Mouse (Mus musculus) intestine, embryonic 16.5 days (tissue): ENCODE measurements around the gene Lhx2. TPM values are rescaled to one million over a fixed set of nuclear protein-coding genes. Genes with fewer than 3 reads are reported as not detected.

Experiments used
- ATAC-seq: fragments of 200-750 bp; cut with Nextera tagmentation; 2 replicates; pipeline ENCODE4 v1.8.0; 2017; ENCODE audit warnings: moderate TSS enrichment, moderate library complexity
- H3K27ac ChIP-seq: fragments of 300-500 bp; sonication (generic); 2 replicates; pipeline ENCODE4 v1.5.1; 2014; ENCODE audit warnings: mild to moderate bottlenecking, low read length
- H3K27me3 ChIP-seq: fragments of 300-500 bp; sonication (generic); replicated peaks from 2 replicates; pipeline ENCODE4 v1.6.1; 2014; ENCODE audit warnings: low read length, control low read depth, mixed read lengths; ENCODE audit not compliant: control insufficient read depth, insufficient read depth
- H3K36me3 ChIP-seq: fragments of 300-500 bp; sonication (generic); 2 replicates; pipeline ENCODE4 v1.6.1; 2014; ENCODE audit warnings: low read length, control low read depth; ENCODE audit not compliant: control insufficient read depth, insufficient read depth
- H3K4me1 ChIP-seq: fragments of 300-500 bp; sonication (generic); 2 replicates; pipeline ENCODE4 v1.6.1; 2014; ENCODE audit warnings: low read length, control low read depth, mixed read lengths; ENCODE audit not compliant: control insufficient read depth, insufficient read depth
- H3K4me2 ChIP-seq: fragments of 300-500 bp; sonication (generic); 2 replicates; pipeline ENCODE4 v1.6.1; 2014; ENCODE audit warnings: low read depth, low read length, control low read depth
- H3K4me3 ChIP-seq: fragments of 300-500 bp; sonication (generic); 2 replicates; pipeline ENCODE4 v1.5.1; 2014; ENCODE audit warnings: mild to moderate bottlenecking, low read length
- H3K9ac ChIP-seq: fragments of 300-500 bp; sonication (generic); 2 replicates; pipeline ENCODE4 v1.6.1; 2014; ENCODE audit warnings: low read depth, low read length
- H3K9me3 ChIP-seq: fragments of 300-500 bp; sonication (generic); 2 replicates; pipeline ENCODE4 v1.6.1; 2016; ENCODE audit warnings: low read length, control low read depth; ENCODE audit not compliant: control insufficient read depth
- WGBS: fragments of 180-500 bp; shearing (Covaris S2); extraction: QIAGEN DNeasy Blood & Tissue Kit; methylation state at CpG from one replicate; pipeline ENCODE4 v1.1.7; 2014; 5-methylcytosine and 5-hydroxymethylcytosine counted together
- polyA plus RNA-seq: library from polyadenylated mRNA; unstranded; fragments of >200 nt; fragmentation: Nextera tagmentation; extraction: Ambion mirVana; gene quantifications from 2 replicates; pipeline ENCODE4 v1.2.1, GENCODE M21; 2015

The Lhx2 gene
- polyA plus RNA-seq, 1 experiment from 2014 or later: 0.05 TPM

DNA sequence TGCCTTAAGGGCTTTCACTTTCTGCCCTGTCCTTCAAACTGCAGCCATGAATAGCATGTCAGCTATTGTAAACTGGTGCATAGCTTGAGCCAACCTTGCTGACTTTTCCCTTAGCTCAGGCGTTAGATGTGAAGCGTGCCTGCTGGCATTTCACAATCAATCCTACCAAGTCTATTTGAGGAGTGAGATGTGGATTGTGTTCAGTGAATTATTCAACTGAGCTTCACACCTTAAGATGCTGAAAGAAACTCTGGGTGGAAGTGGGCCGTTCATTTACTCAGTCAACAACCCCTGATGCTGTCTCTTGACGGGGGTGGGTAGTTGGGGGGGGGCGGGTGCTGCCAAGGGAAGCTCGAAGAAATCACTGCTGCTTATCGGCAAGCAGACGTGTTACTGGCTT lies 15.7 kb upstream of the Lhx2 start:
- Histone ChIP-seq H3K4me2 (no peak overlapping the region), H3K4me3 (no peak overlapping the region), H3K27me3 (peaks cover 5% of the 10 kb centered on the region), H3K9me3 (no peaks in the 10 kb centered on the region), H3K27ac (no peak overlapping the region), H3K9ac (no peak overlapping the region), H3K4me1 (no peaks in the 10 kb centered on the region), H3K36me3 (no peaks in the 10 kb centered on the region)
- 37% methylated on average over 8 of the region's 8 CpGs for WGBS
- no peak for ATAC-seq

DNA sequence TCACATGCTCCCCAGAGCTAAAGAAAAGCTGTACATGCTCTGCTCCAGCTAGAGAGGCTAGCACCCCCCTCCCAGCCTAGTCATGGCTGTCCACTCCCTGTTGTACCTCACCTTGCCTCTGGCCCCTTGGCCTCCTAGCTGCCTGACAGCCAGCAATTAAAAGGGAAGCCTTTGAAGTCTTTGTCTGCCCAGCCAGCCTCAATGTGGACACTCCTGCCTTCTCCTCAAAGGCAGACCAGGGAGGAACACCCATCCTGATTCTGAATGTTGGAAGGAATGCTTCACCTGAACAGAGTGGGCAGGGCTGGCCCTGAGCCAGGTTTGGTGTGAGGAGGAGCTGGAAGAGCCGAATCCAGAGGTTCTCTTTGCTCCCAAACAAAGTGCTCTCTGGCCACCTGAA lies 12.4 kb upstream of the Lhx2 start:
- no peaks in the 10 kb centered on the region for H3K36me3 ChIP-seq
- 44% methylated on average over 1 of the region's 1 CpGs for WGBS
- no peaks in the 10 kb centered on the region for H3K4me1 ChIP-seq
- no peak overlapping the region for H3K4me3 ChIP-seq
- H3K9me3 ChIP-seq: no peaks in the 10 kb centered on the region
- no peak overlapping the region for H3K9ac ChIP-seq
- no peak for ATAC-seq
- no peak overlapping the region for H3K27ac ChIP-seq
- H3K4me2 ChIP-seq: no peak overlapping the region
- peaks cover 5% of the 10 kb centered on the region for H3K27me3 ChIP-seq

DNA sequence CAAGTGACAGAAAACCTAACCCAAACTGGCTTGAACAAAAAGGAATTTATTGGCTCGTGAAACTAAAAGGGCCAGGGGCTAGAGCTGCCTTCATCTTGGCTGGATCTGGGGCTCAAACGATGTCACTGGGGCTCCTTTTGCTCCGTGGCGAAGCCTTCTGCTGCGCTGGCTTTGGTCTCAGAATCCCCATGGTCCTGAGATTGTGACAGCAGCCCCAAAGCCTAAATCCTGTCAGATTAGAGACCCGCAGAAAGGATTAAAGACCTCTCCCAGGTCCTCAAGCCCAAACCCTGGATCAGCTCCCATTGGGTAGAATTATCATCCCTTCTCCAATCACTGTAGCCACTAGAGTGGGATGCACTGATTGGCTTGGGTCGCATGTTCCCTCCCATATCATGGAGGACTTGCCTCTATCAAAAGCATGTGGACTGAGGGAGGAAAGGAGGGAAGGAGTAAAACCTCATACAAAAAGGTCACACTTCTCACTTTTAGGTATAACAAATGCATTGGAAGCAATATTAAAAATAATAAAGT lies 5.4 kb upstream of the Lhx2 start:
- H3K27me3 ChIP-seq: peaks cover 44% of the 10 kb centered on the region
- no peak overlapping the region for H3K4me3 ChIP-seq
- no peak overlapping the region for H3K27ac ChIP-seq
- ATAC-seq: no peak
- 38% methylated on average over 7 of the region's 7 CpGs for WGBS
- H3K4me1 ChIP-seq: no peaks in the 10 kb centered on the region
- no peaks in the 10 kb centered on the region for H3K9me3 ChIP-seq
- H3K4me2 ChIP-seq: no peak overlapping the region
- H3K36me3 ChIP-seq: no peaks in the 10 kb centered on the region
- H3K9ac ChIP-seq: no peak overlapping the region

DNA sequence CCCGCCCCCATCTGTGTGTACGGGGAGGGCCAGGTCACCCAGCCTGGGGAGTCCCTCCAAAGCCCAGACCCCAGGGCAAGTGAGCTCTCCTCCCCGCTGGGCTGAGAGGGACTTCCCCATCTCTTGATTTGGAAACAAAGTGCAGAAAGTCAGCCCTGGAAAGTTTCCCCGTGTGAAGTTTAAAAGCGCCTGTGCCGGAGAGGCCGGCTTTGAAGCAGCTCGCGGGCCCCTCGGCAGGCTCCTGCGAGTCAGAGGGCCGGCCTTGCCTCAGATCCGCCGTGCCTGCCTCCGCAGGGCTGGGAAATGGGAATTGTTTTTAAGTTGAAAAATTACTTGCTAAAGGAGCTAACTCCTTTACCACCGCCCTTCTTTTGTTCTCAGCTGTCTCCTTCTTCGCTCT lies 2.5 kb upstream of the Lhx2 start:
- H3K4me3 ChIP-seq: no peak overlapping the region
- 1% methylated on average over 17 of the region's 17 CpGs for WGBS
- no peak for ATAC-seq

DNA sequence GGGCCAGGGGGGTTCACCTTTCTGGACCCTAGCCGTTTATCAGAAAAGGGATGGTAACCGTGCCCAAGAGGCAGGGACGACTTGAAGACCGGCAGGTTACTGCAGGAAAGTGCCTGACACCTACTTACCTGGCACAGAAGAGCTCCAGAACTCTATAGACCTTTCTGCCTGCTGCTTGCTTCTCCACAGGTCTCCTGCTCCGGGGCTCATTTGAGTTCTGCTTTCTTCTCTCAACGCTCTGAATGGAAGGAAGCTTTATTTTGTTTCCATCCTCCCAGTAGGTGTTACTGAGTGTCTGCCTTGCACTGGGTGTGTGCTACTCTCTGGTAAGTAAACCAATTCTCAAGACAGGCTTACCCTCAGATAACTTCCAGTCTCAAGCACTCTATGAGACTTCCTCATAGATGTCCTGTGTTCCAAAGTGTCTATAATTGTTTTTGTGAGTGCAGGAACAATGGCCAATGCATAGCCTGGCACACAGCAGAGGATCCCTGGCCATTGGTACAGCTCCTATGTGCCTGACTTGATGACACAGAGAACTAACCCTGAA lies 1.9 kb upstream of the Lhx2 start:
- ATAC-seq: no peak
- Histone ChIP-seq H3K4me1 (peaks cover 11% of the 10 kb centered on the region), H3K4me3 (no peak overlapping the region), H3K27me3 (peaks cover 75% of the 10 kb centered on the region), H3K4me2 (no peak overlapping the region), H3K9ac (no peak overlapping the region), H3K9me3 (no peaks in the 10 kb centered on the region), H3K27ac (no peak overlapping the region), H3K36me3 (no peaks in the 10 kb centered on the region)
- 5% methylated on average over 6 of the region's 6 CpGs for WGBS

More for the DNA sequence above, 2.5 kb upstream of the Lhx2 start:
- no peaks in the 10 kb centered on the region for H3K36me3 ChIP-seq
- H3K9ac ChIP-seq: no peak overlapping the region
- no peaks in the 10 kb centered on the region for H3K9me3 ChIP-seq
- H3K27me3 ChIP-seq: peaks cover 71% of the 10 kb centered on the region
- H3K27ac ChIP-seq: no peak overlapping the region
- no peak overlapping the region for H3K4me2 ChIP-seq
- peaks cover 11% of the 10 kb centered on the region for H3K4me1 ChIP-seq

DNA sequence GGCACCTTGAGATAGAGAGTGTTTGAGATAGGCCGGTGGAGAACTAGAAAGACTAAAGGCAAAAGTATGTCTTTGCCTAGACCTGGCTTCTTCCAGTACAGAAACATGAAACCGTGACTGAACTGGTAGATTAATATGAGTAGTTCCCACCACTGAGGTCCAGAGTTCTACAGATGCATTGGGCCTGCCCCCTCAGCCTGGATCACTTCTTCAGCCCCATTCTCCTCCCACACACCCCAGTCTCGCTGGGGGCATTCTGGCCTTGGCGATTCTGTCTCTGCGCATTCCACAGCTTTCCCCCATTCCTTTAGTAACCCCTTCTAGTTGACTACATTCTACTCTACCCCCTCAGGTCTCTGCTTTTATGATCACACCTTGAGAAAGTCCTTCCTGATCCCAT lies 1.4 kb upstream of the Lhx2 start:
- Histone ChIP-seq H3K9ac (no peak overlapping the region), H3K9me3 (no peaks in the 10 kb centered on the region), H3K4me2 (no peak overlapping the region), H3K36me3 (no peaks in the 10 kb centered on the region), H3K27me3 (peaks cover 75% of the 10 kb centered on the region), H3K4me1 (peaks cover 11% of the 10 kb centered on the region), H3K4me3 (no peak overlapping the region), H3K27ac (no peak overlapping the region)
- no peak for ATAC-seq
- 15% methylated on average over 5 of the region's 5 CpGs for WGBS

DNA sequence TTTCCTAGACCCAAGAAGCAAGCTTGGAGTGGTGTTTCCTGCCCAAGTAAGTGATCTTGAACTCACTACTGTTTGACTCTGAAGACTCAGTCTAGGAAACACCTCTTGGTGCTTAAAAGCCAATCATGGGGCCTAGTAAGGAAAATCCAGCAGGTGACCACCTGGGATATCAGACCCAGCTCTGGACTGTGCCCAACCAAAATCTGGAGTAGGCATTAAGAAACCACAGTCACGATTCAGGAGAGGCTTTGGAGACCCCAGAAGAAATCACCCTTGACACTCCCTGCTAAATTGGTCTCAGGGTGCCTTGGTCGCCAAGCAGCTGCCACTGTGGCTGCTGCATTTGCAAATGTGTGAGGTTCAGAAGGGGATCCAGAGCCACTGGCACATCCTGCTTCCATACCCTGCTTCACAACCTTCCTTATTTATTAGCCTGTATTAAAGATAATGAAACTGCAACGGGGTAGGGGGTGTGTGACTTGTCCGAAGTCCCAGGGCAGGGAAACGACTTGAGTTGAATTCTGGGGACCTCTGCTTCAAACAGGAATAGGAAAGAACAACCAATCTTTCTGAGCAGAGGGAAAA lies 641 bp upstream of the Lhx2 start:
- H3K4me2 ChIP-seq: no peak overlapping the region; the same call in 1 of the 2 replicates
- H3K27me3 ChIP-seq: peaks cover 76% of the 10 kb centered on the region
- H3K36me3 ChIP-seq: no peaks in the 10 kb centered on the region
- H3K4me1 ChIP-seq: peaks cover 11% of the 10 kb centered on the region
- peak overlapping the region; percentile 47; the same call in 1 of the 2 replicates for H3K4me3 ChIP-seq
- H3K27ac ChIP-seq: no peak overlapping the region
- no peaks in the 10 kb centered on the region for H3K9me3 ChIP-seq
- WGBS: 3% methylated on average over 5 of the region's 5 CpGs
- H3K9ac ChIP-seq: no peak overlapping the region
- ATAC-seq: no peak

DNA sequence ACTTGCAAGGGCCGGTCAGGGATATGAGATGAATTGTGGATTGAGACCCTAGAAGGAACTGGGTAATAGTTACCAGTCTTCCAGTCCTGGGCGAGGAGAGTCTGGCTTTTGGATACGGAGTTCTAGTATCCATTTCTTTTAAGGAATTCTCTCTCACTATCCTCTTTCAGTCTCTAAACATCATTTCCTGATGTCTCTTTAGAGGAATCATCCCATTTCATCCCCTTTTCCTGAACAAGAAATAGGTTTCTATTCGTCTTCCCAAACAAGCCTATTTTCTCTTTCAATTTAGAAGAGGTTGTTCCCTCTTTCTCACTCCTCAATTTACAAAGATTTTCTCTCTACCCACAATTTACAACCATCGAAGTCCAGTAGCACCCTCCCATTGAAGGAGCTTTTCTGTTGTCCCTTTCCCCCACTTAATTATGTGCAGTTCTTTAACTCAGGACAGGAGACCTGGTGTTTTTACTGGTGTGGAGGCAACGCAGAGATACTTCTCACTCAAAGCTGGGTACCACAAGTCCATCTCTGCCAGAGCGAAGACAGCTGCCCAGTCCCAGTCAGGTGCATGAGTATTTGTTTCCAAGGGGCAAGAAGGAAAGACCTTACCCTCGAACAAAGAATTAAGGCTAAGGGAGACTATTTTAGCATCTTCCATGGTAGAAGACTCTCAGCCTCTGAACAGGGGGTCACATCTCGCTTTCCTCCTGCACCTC lies 987 bp downstream of the Lhx2 start:
- Histone ChIP-seq H3K27ac (no peak overlapping the region), H3K9ac (no peak overlapping the region), H3K4me3 (peak overlapping the region; percentile 47), H3K36me3 (no peaks in the 10 kb centered on the region), H3K4me2 (peak overlapping the region; percentile 85; the same call in 1 of the 2 replicates), H3K9me3 (no peaks in the 10 kb centered on the region), H3K4me1 (peaks cover 11% of the 10 kb centered on the region), H3K27me3 (peaks cover 80% of the 10 kb centered on the region)
- no peak for ATAC-seq
- WGBS: 2% methylated on average over 9 of the region's 9 CpGs

DNA sequence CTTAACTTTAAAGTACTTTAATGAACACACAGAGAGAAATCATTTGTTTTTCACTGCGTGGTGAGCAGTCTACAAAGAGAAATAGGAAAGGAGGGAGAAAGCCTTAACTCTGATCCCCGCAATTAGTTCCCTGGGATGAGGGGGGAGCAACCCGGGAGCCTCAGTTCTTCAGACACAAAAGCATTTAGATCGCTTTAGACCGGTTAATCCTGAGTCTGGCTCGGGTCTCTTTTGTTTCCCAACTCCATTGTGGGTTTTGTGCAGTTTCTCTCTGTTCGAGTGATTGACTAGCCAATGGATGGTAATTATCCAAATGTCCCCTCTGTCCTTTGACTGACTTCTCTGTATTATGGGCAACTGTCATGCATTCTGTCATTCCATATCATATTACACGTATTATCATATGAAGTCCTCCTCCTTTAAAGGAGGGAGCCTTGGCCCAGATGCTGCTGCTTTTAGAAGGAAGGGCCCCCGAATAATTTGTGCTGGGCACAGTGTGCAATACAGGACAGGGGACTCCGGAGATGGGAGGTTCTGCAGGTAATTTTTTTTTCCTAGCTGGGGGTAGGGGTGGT lies 1.6 kb downstream of the Lhx2 start:
- Histone ChIP-seq H3K27ac (no peak overlapping the region), H3K9me3 (no peaks in the 10 kb centered on the region), H3K9ac (no peak overlapping the region), H3K36me3 (no peaks in the 10 kb centered on the region), H3K4me1 (peaks cover 11% of the 10 kb centered on the region), H3K4me2 (no peak overlapping the region), H3K4me3 (no peak overlapping the region), H3K27me3 (peaks cover 80% of the 10 kb centered on the region)
- no peak for ATAC-seq
- 1% methylated on average over 10 of the region's 10 CpGs for WGBS
